23 mouse cellular contexts compared by ENCODE assay signal in genomic region chr17:33788732-33789131, GRCm38 (mm10). TPM values are rescaled to one million over a fixed set of nuclear protein-coding genes. Genes with fewer than 3 reads are reported as not detected.
DNase-seq lines count a peak whose midpoint lies in the region; ATAC-seq and TF ChIP-seq lines count a peak whose summit lies in the region.
"Had no signal": no experiment of that assay in that cellular context is flagged by ENCODE, and none has a peak within 500 bp of the region (broad histone marks: within the 10 kb centered on the region; RNA-seq: fewer than 3 reads in every experiment).

No protein-coding gene starts in this region.

- no peak for TF ChIP-seq CTCF in gastrocnemius, adult 2 months (IDR thresholded peaks at IDR 0.05)

- H3K9ac ChIP-seq in heart, embryonic 12.5 days: no peak overlapping the region
- H3K9ac ChIP-seq: embryonic facial prominence, embryonic 13.5 days; heart, embryonic 13.5 days; kidney, embryonic 15.5 days; limb, embryonic 15.5 days had no signal

- no peak overlapping the region for H3K4me2 ChIP-seq in heart, embryonic 12.5 days
- peak overlapping the region; percentile 19 for H3K4me2 ChIP-seq in myocyte (ENCODE audit: low read depth)
- H3K4me2 ChIP-seq: embryonic facial prominence, embryonic 13.5 days; heart, embryonic 13.5 days; kidney, embryonic 15.5 days; limb, embryonic 15.5 days had no signal

- no peaks in the 10 kb centered on the region for H3K79me2 ChIP-seq in myocyte (ENCODE audit: control insufficient read depth, insufficient read depth)

- intact Hi-C loops in gastrocnemius, adult 2 months (cut with DNase I): no loop called here
- intact Hi-C loops in heart, postnatal 10 days (cut with DNase I): no loop called here

- ATAC-seq in heart, embryonic 12.5 days (ENCODE audit: insufficient number of reproducible peaks, low FRiP score): no peak
- ATAC-seq: hindbrain, postnatal 0 days had no signal

- no peaks in the 10 kb centered on the region for H3K9me3 ChIP-seq in heart, embryonic 12.5 days (replicated peaks)
- H3K9me3 ChIP-seq: embryonic facial prominence, embryonic 13.5 days; forebrain, embryonic 10.5 days; heart, embryonic 13.5 days; kidney, embryonic 15.5 days; limb, embryonic 15.5 days; midbrain, embryonic 10.5 days had no signal

- H3K36me3 ChIP-seq in heart, embryonic 12.5 days: no peaks in the 10 kb centered on the region
- no peaks in the 10 kb centered on the region for H3K36me3 ChIP-seq in myocyte (ENCODE audit: control insufficient read depth, insufficient read depth)
- H3K36me3 ChIP-seq: embryonic facial prominence, embryonic 13.5 days; forebrain, embryonic 10.5 days; heart, embryonic 13.5 days; kidney, embryonic 15.5 days; limb, embryonic 15.5 days; midbrain, embryonic 10.5 days had no signal

- DNase-seq in gastrocnemius, adult 2 months: no peak
- DNase-seq in gastrocnemius, adult 8-10 months (ENCODE audit: low spot score in 2 of 2): no peak
- peak; percentile 33 to 38 for DNase-seq in heart, postnatal 10 days
- DNase-seq in MN1 (ENCODE audit: low spot score): peak; percentile 55
- no peak for DNase-seq in layer of hippocampus, adult 9-10 months (ENCODE audit: low spot score)
- DNase-seq in layer of hippocampus, adult 8-10 months (ENCODE audit: low spot score in 2 of 2): no peak
- DNase-seq: adrenal gland, adult 2 months; B cell, adult 2 months; cerebellum, adult 11-12 months; cerebellum, postnatal 36 days; layer of hippocampus, adult 9-11 months; spleen, adult 18-20 months; thymus, postnatal 4 days had no signal

- H3ac ChIP-seq in myocyte (ENCODE audit: control insufficient read depth, insufficient read length): no peak overlapping the region

- no peak for TF ChIP-seq POLR2A in myocyte (IDR thresholded peaks at IDR 0.05; ENCODE audit: insufficient read length, low read depth)

- peaks cover 48% of the 10 kb centered on the region for H3K27me3 ChIP-seq in heart, embryonic 12.5 days (replicated peaks)
- no peaks in the 10 kb centered on the region for H3K27me3 ChIP-seq in myocyte (ENCODE audit: control insufficient read depth, insufficient read depth, insufficient read length)
- H3K27me3 ChIP-seq: embryonic facial prominence, embryonic 13.5 days; limb, embryonic 15.5 days had no signal

- 12% methylated on average over 4 of the region's 4 CpGs for WGBS in heart, embryonic 12.5 days

- peak overlapping the region; percentile 77 for H3K27ac ChIP-seq in gastrocnemius, adult 2 months
- no peak overlapping the region for H3K27ac ChIP-seq in heart, embryonic 12.5 days (ENCODE audit: poor library complexity, severe bottlenecking)
- H3K27ac ChIP-seq: embryonic facial prominence, embryonic 13.5 days; forebrain, embryonic 10.5 days; heart, embryonic 13.5 days; hindbrain, postnatal 0 days; kidney, embryonic 15.5 days; limb, embryonic 15.5 days; midbrain, embryonic 10.5 days had no signal

- peaks cover 17% of the 10 kb centered on the region for H3K4me1 ChIP-seq in heart, embryonic 12.5 days (replicated peaks)
- H3K4me1 ChIP-seq: kidney, embryonic 15.5 days; limb, embryonic 15.5 days had no signal

- H3K4me3 ChIP-seq in gastrocnemius, adult 2 months: no peak overlapping the region
- no peak overlapping the region for H3K4me3 ChIP-seq in heart, embryonic 12.5 days
- no peak overlapping the region for H3K4me3 ChIP-seq in myocyte
- H3K4me3 ChIP-seq: embryonic facial prominence, embryonic 13.5 days; forebrain, embryonic 10.5 days; heart, embryonic 13.5 days; kidney, embryonic 15.5 days; limb, embryonic 15.5 days; midbrain, embryonic 10.5 days had no signal

TF ChIP-seq in myocyte, 11 proteins besides CTCF, POLR2A, EP300 and RAD21:
- TF ChIP-seq E2F4 (IDR thresholded peaks at IDR 0.05; ENCODE audit: insufficient read depth) (no peak), TCF12 (IDR thresholded peaks at IDR 0.05; ENCODE audit: insufficient read depth, poor library complexity, severe bottlenecking) (no peak), MYOD1 (IDR thresholded peaks at IDR 0.05; ENCODE audit: control insufficient read depth in 1 of 3, insufficient read length in 2 of 3, low read depth in 2 of 3) (no peak), CEBPB (IDR thresholded peaks at IDR 0.05; ENCODE audit: insufficient read depth, poor library complexity, severe bottlenecking) (no peak), TCF3 (IDR thresholded peaks at IDR 0.05; ENCODE audit: insufficient read length, low read depth) (no peak), POLR2AphosphoS2 (IDR thresholded peaks at IDR 0.05; ENCODE audit: insufficient read length, low read depth) (no peak), USF1 (IDR thresholded peaks at IDR 0.05; ENCODE audit: low read depth) (no peak), MAX (IDR thresholded peaks at IDR 0.05; ENCODE audit: low read depth) (no peak), SRF (IDR thresholded peaks at IDR 0.05; ENCODE audit: control insufficient read depth, insufficient read length, low read depth) (no peak), REST (IDR thresholded peaks at IDR 0.05; ENCODE audit: insufficient read depth, insufficient read length) (no peak)

RNA-seq across cellular contexts. Expression of gene Angptl4, which starts 7.1 kb away (rescaled TPM):
- total RNA-seq in gastrocnemius, adult 2 months (2021): 1 to 10 TPM; 1.4 to 5.9 TPM
- 1 to 10 TPM in 3 of 4 experiments, under 1 TPM in 1; 0.41 to 5.5 (median 3.0) TPM for total RNA-seq in gastrocnemius, adult 8-10 months (2022)
- total RNA-seq in heart, postnatal 10 days (2021): 100 to 1,000 TPM in 1 of 2 experiments, 10 to 100 TPM in 1; 34.9 to 119 TPM
- polyA plus RNA-seq in heart, embryonic 12.5 days (2016; fragmentation: Nextera tagmentation; extraction: Ambion mirVana): 6.9 and 7.5 TPM in 2 replicates
- 42.8 TPM for polyA plus RNA-seq in myocyte (2012; fragmentation: generic; extraction: Trizol)
- total RNA-seq in layer of hippocampus, adult 8-10 months (2022): 1 to 10 TPM; 1.7 to 3.0 (median 2.2) TPM
- total RNA-seq: neutrophil, adult 5-6 weeks had no signal

RNA-seq across cellular contexts. Expression of gene Kank3, which starts 21.6 kb away (rescaled TPM):
- total RNA-seq in gastrocnemius, adult 2 months (2021): 10 to 100 TPM; 15.7 to 24.5 TPM
- 10 to 100 TPM; 12.4 to 17.4 (median 14.8) TPM for total RNA-seq in gastrocnemius, adult 8-10 months (2022)
- 10 to 100 TPM; 78.7 to 84.2 TPM for total RNA-seq in heart, postnatal 10 days (2021)
- 39.0 and 43.9 TPM in 2 replicates for polyA plus RNA-seq in heart, embryonic 12.5 days (2016; fragmentation: Nextera tagmentation; extraction: Ambion mirVana)
- 8.3 TPM for polyA plus RNA-seq in myocyte (2012; fragmentation: generic; extraction: Trizol)
- total RNA-seq in layer of hippocampus, adult 8-10 months (2022): 10 to 100 TPM; 26.9 to 41.2 (median 31.4) TPM

RNA-seq across cellular contexts. Expression of gene Rab11b, which starts 28.4 kb away (rescaled TPM):
- 100 to 1,000 TPM; 134 to 150 TPM for total RNA-seq in gastrocnemius, adult 2 months (2021)
- 100 to 1,000 TPM; 131 to 136 (median 133) TPM for total RNA-seq in gastrocnemius, adult 8-10 months (2022)
- total RNA-seq in heart, postnatal 10 days (2021): 100 to 1,000 TPM; 343 to 349 TPM
- 285 and 287 TPM in 2 replicates for polyA plus RNA-seq in heart, embryonic 12.5 days (2016; fragmentation: Nextera tagmentation; extraction: Ambion mirVana)
- polyA plus RNA-seq in myocyte (2012; fragmentation: generic; extraction: Trizol): 126 TPM
- total RNA-seq in layer of hippocampus, adult 8-10 months (2022): 100 to 1,000 TPM; 272 to 320 (median 292) TPM

RNA-seq across cellular contexts. Expression of gene Rps28, which starts 35.6 kb away (rescaled TPM):
- 100 to 1,000 TPM; 541 to 640 TPM for total RNA-seq in gastrocnemius, adult 2 months (2021)
- 100 to 1,000 TPM; 634 to 807 (median 649) TPM for total RNA-seq in gastrocnemius, adult 8-10 months (2022)
- 1,000 to 10,000 TPM; 1,002 to 1,034 TPM for total RNA-seq in heart, postnatal 10 days (2021)
- polyA plus RNA-seq in heart, embryonic 12.5 days (2016; fragmentation: Nextera tagmentation; extraction: Ambion mirVana): 570 and 574 TPM in 2 replicates
- 6,768 TPM for polyA plus RNA-seq in myocyte (2012; fragmentation: generic; extraction: Trizol)
- 100 to 1,000 TPM; 686 to 890 (median 782) TPM for total RNA-seq in layer of hippocampus, adult 8-10 months (2022)

RNA-seq across cellular contexts. Expression of gene Ndufa7, which starts 35.6 kb away (rescaled TPM):
- 100 to 1,000 TPM; 351 to 407 TPM for total RNA-seq in gastrocnemius, adult 2 months (2021)
- 100 to 1,000 TPM; 371 to 396 (median 385) TPM for total RNA-seq in gastrocnemius, adult 8-10 months (2022)
- total RNA-seq in heart, postnatal 10 days (2021): 100 to 1,000 TPM; 499 to 513 TPM
- 431 and 466 TPM in 2 replicates for polyA plus RNA-seq in heart, embryonic 12.5 days (2016; fragmentation: Nextera tagmentation; extraction: Ambion mirVana)
- 614 TPM for polyA plus RNA-seq in myocyte (2012; fragmentation: generic; extraction: Trizol)
- total RNA-seq in layer of hippocampus, adult 8-10 months (2022): 100 to 1,000 TPM; 196 to 215 (median 203) TPM

Comparison
In these comparisons a context has a peak if more than half of its experiments do, and no peak if none do; other contexts are left out.
1. DNase-seq: peak in heart, postnatal 10 days (2 of 2) and MN1 (single experiment); none in gastrocnemius, adult 2 months (single experiment), gastrocnemius, adult 8-10 months (0 of 2), layer of hippocampus, adult 9-10 months (single experiment) and layer of hippocampus, adult 8-10 months (0 of 2).
2. RNA of gene Angptl4, which starts 7.1 kb away (total RNA-seq): 34.9 to 119 TPM in heart, postnatal 10 days; 1.4 to 5.9 TPM in gastrocnemius, adult 2 months, 0.41 to 5.5 TPM in gastrocnemius, adult 8-10 months and 1.7 to 3.0 TPM in layer of hippocampus, adult 8-10 months; every median in the first group is over 4 times any median in the second.